Mouse (Mus musculus): ENCODE results near the gene Gm21244. TPM values are rescaled to one million over a fixed set of nuclear protein-coding genes. Genes with fewer than 3 reads are reported as not detected.

The Gm21244 gene
- total RNA-seq (2023): not detected in 2 replicates

DNA sequence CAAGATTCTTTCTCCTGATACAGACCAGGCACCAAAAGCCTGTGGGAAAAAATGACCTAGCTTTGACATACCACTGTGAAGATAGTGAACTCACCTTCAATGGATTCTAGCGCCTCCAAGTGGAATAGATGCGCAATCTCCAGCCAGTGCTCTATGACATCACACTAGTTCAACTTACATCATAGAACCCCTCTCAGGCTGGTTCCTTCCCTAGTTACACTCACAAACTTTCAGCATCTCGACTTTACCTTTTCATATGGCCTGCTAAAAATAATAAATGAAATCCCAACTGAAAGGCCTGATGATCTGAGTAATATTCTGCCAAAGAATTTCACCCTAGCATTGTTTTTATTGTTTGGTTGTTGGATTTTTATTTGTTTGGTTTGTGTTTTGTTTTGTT, at the start of gene Gm21244:
TSS of gene Gm21244 (minus strand) at position 101 of the 400 bp plus-strand sequence.

Other genes with a start within 250 kb of the Gm21244 start
- not detected in 2 replicates for gene Gm28998, start 84.5 kb upstream of the Gm21244 start, total RNA-seq (2023)
- gene Gm21788, start 235.7 kb upstream of the Gm21244 start, total RNA-seq (2023): not detected in 2 replicates

All from neutrophil, adult 65 days (primary cell).